Mouse (Mus musculus) forebrain, embryonic 13.5 days (tissue): ENCODE measurements around the gene Zfp189. TPM values are rescaled to one million over a fixed set of nuclear protein-coding genes. Genes with fewer than 3 reads are reported as not detected.
"Not testable (repeated sequence)": the region's sequence is repeated elsewhere in the genome, so short reads cannot be mapped to it uniquely, and the experiment has no call there.

Experiments used
- ATAC-seq: fragments of 200-750 bp; cut with Nextera tagmentation; 2 replicates; pipeline ENCODE4 v1.8.0; 2017
- H3K27ac ChIP-seq: fragments of 300-500 bp; sonication (generic); 2 replicates; pipeline ENCODE4 v1.5.1; 2015; ENCODE audit warnings: inconsistent platforms, mild to moderate bottlenecking, moderate library complexity
- H3K27me3 ChIP-seq: fragments of 300-500 bp; sonication (generic); 2 replicates; pipeline ENCODE4 v1.6.1; 2015; ENCODE audit warnings: mild to moderate bottlenecking, inconsistent platforms
- H3K36me3 ChIP-seq: fragments of 300-500 bp; sonication (generic); 2 replicates; pipeline ENCODE4 v1.6.1; 2015; ENCODE audit warnings: mild to moderate bottlenecking, inconsistent platforms; ENCODE audit not compliant: poor library complexity, severe bottlenecking
- H3K4me1 ChIP-seq: fragments of 300-500 bp; sonication (generic); 2 replicates; pipeline ENCODE4 v1.6.1; 2015; ENCODE audit warnings: inconsistent platforms
- H3K4me2 ChIP-seq: fragments of 300-500 bp; sonication (generic); 2 replicates; pipeline ENCODE4 v1.6.1; 2015; ENCODE audit warnings: inconsistent platforms, mild to moderate bottlenecking, moderate library complexity
- H3K4me3 ChIP-seq: fragments of 300-500 bp; sonication (generic); 2 replicates; pipeline ENCODE4 v1.5.1; 2015; ENCODE audit warnings: mild to moderate bottlenecking, inconsistent platforms
- H3K9ac ChIP-seq: fragments of 300-500 bp; sonication (generic); 2 replicates; pipeline ENCODE4 v1.6.1; 2015; ENCODE audit warnings: mild to moderate bottlenecking, inconsistent platforms
- H3K9me3 ChIP-seq: fragments of 300-500 bp; sonication (generic); replicated peaks from 2 replicates; pipeline ENCODE4 v1.6.1; 2016; ENCODE audit warnings: inconsistent platforms
- WGBS: fragments of 180-500 bp; shearing (Covaris S2); methylation state at CpG from one replicate; pipeline ENCODE4 v1.1.7; 2015; 5-methylcytosine and 5-hydroxymethylcytosine counted together
- polyA plus RNA-seq: library from polyadenylated mRNA; unstranded; fragments of >200 nt; fragmentation: Nextera tagmentation; extraction: Ambion mirVana; gene quantifications from 2 replicates; pipeline ENCODE4 v1.2.1, GENCODE M21; 2015

Gene Zfp189
- polyA plus RNA-seq = 13.3 and 13.8 TPM in 2 replicates

DNA sequence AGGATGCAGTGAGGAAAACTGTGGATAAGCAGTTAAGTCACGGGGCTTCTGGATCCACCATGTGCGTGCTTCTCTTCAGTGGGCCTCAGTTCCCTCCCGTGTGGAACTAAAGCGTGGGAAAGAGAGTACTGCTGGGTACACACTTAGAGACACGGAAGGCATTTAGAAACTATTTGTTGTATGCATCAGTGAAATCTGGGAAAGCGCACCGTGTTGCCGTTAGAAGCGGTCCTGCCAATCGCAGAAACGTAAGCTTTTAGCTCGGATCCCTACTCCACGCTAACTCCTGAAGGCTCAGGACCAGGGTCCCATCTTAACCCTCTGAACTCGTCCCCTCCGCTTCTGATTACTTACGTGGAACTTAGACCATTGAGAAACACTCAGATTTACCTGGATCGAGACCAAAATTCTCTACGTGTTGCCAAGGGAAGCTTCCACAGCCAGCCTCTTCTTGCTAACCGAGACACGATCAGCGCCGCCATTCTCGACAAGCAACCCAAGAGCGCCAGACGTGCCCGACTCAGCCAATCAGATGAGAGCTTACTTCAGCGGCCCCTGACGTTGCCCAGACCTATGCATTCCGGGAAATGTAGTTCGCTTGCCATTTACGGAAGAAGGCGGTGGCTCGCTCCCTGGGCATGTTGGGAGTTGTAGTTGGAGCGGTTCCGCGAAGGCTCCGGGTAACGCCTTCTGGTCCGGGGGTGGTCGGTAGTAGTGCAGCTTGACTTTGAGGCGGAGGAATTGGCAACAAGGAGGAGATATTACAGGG, at the start of gene Zfp189, which contains the start of gene Mrpl50:
Gene Zfp189, plus strand, starts transcription at position 605 of the 769 bp plus-strand sequence.
Gene Mrpl50, minus strand, starts transcription at position 522 of the 769 bp plus-strand sequence.
- Histone ChIP-seq H3K27me3 (no peaks in the 10 kb centered on the region), H3K9me3 (no peaks in the 10 kb centered on the region), H3K36me3 (peaks cover 24% of the 10 kb centered on the region), H3K4me1 (peaks cover 37% of the 10 kb centered on the region), H3K4me3 (peak within 1 kb of the TSS; percentile 74), H3K9ac (peak within 1 kb of the TSS; percentile 76), H3K27ac (peak within 1 kb of the TSS; percentile 6; the same call in 1 of the 2 replicates), H3K4me2 (peak within 1 kb of the TSS; percentile 75)
- under 1% methylated on average over 41 of the region's 41 CpGs for WGBS
- peak; percentile 99 for ATAC-seq

GRCm38 (mm10) chr4:49473435-49474100, 47.4 kb upstream of the Zfp189 start, which contains the start of gene Acnat1:
Gene Acnat1, minus strand, starts transcription at chr4:49473912.
- Histone ChIP-seq H3K27me3 (no peaks in the 10 kb centered on the region), H3K4me3 (no peak within 1 kb of the TSS), H3K27ac (no peak within 1 kb of the TSS), H3K4me1 (0 out of 2 replicates have a peak, but pooled peaks cover 5% of the 10 kb centered on the region), H3K9me3 (no peaks in the 10 kb centered on the region), H3K36me3 (no peaks in the 10 kb centered on the region), H3K9ac (no peak within 1 kb of the TSS), H3K4me2 (no peak within 1 kb of the TSS)
- no peak for ATAC-seq
- WGBS = 34% methylated on average over 3 of the region's 3 CpGs

GRCm38 (mm10) chr4:49474583-49474982, 46.4 kb upstream of the Zfp189 start:
- ATAC-seq = no peak
- Histone ChIP-seq H3K9me3 (no peaks in the 10 kb centered on the region), H3K4me3 (no peak overlapping the region)

DNA sequence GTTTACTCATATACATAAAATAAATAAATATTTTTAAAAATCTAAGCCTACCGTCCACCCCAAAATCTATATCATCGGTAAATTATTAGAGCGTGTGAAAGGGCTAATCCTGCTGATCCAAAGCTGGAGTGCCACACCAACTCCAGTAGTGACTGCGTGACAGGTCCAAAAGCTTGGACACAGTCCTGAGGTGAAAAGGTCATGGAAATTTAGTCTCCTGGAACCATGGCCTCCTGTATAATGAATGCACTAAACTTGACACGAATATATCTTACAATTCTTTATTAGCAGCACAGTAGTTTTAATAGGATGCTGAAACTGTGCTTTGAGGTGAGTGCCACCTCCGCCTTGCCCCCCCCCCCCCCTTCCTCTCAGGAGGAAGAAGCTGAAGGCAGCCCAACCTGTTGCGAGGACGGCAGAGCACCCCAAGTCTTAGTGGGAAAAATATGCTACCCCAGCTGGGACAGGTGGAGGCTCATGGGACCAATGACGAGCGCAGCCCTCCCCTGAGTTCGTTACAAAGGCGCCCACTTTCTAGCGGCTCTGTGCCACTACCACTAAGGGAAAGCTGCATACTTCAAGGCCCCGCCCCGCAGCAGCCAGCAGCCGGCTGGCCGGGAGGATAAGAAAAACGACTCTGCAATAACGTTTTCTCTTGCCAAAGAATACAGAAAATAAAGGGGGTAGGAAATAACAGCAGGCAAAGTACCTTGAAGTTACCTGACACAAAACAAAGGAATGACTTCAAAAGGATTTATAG, 42.7 kb upstream of the Zfp189 start:
- Histone ChIP-seq H3K27ac (no peak overlapping the region), H3K9me3 (no peaks in the 10 kb centered on the region), H3K4me1 (0 out of 2 replicates have a peak, but pooled peaks cover 5% of the 10 kb centered on the region), H3K27me3 (no peaks in the 10 kb centered on the region), H3K9ac (no peak overlapping the region; the same call in 1 of the 2 replicates), H3K36me3 (no peaks in the 10 kb centered on the region), H3K4me2 (peak overlapping the region; percentile 55), H3K4me3 (peak overlapping the region; percentile 24; the same call in 1 of the 2 replicates)
- 19% methylated on average over 19 of the region's 19 CpGs for WGBS
- peak; percentile 81; the same call in 1 of the 2 replicates for ATAC-seq

More at GRCm38 (mm10) chr4:49474583-49474982, 46.4 kb upstream of the Zfp189 start:
- Histone ChIP-seq H3K4me2 (no peak overlapping the region), H3K9ac (no peak overlapping the region), H3K36me3 (no peaks in the 10 kb centered on the region), H3K4me1 (0 out of 2 replicates have a peak, but pooled peaks cover 5% of the 10 kb centered on the region), H3K27ac (no peak overlapping the region), H3K27me3 (no peaks in the 10 kb centered on the region)

DNA sequence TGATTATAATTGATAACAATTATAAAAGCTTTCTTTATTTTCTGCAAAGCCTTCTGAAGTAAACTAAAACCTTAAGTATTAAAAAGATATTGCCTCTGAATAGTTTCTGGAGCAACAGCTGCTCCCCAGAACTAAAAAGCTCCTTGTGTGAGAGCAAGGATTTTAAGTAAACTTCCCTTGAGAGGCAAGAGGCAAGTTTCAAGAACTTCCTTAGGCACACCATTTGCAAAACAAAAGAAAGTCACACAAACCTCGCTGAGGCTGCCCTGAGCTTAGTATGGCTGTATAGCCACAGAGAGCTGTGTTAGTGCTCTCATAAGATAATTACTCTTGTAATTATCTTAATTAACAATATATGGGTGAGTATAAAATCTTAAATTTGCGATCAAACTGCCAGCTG, 41.9 kb upstream of the Zfp189 start:
- H3K27ac ChIP-seq, H3K27me3 ChIP-seq, H3K4me3 ChIP-seq, H3K4me2 ChIP-seq, H3K9me3 ChIP-seq, H3K36me3 ChIP-seq, H3K9ac ChIP-seq, ATAC-seq, H3K4me1 ChIP-seq: not testable (repeated sequence)
- WGBS = 12% methylated on average over 2 of the region's 2 CpGs

GRCm38 (mm10) chr4:49480104-49480760, 40.7 kb upstream of the Zfp189 start:
- no peaks in the 10 kb centered on the region for H3K9me3 ChIP-seq
- no peak overlapping the region for H3K27ac ChIP-seq
- ATAC-seq = no peak
- peak overlapping the region; percentile 7; the same call in 1 of the 2 replicates for H3K4me2 ChIP-seq
- no peaks in the 10 kb centered on the region for H3K36me3 ChIP-seq
- H3K9ac ChIP-seq = no peak overlapping the region
- no peaks in the 10 kb centered on the region for H3K27me3 ChIP-seq
- 25% methylated on average over 21 of the region's 21 CpGs for WGBS
- 0 out of 2 replicates have a peak, but pooled peaks cover 5% of the 10 kb centered on the region for H3K4me1 ChIP-seq
- no peak overlapping the region for H3K4me3 ChIP-seq

- Histone ChIP-seq H3K27me3 (no peaks in the 10 kb centered on the region), H3K36me3 (no peaks in the 10 kb centered on the region), H3K4me2 (no peak overlapping the region), H3K9ac (no peak overlapping the region), H3K27ac (no peak overlapping the region), H3K9me3 (no peaks in the 10 kb centered on the region), H3K4me3 (no peak overlapping the region), H3K4me1 (0 out of 2 replicates have a peak, but pooled peaks cover 5% of the 10 kb centered on the region)
- 68% methylated on average over 3 of the region's 3 CpGs for WGBS
- ATAC-seq = no peak
Observed at GRCm38 (mm10) chr4:49480896-49481295, 40.1 kb upstream of the Zfp189 start.

GRCm38 (mm10) chr4:49485442-49485841, 35.5 kb upstream of the Zfp189 start:
- Histone ChIP-seq H3K9ac (no peak overlapping the region), H3K4me2 (no peak overlapping the region), H3K27ac (no peak overlapping the region), H3K9me3 (no peaks in the 10 kb centered on the region), H3K27me3 (no peaks in the 10 kb centered on the region), H3K36me3 (no peaks in the 10 kb centered on the region), H3K4me1 (no peaks in the 10 kb centered on the region), H3K4me3 (no peak overlapping the region)
- ATAC-seq = no peak

DNA sequence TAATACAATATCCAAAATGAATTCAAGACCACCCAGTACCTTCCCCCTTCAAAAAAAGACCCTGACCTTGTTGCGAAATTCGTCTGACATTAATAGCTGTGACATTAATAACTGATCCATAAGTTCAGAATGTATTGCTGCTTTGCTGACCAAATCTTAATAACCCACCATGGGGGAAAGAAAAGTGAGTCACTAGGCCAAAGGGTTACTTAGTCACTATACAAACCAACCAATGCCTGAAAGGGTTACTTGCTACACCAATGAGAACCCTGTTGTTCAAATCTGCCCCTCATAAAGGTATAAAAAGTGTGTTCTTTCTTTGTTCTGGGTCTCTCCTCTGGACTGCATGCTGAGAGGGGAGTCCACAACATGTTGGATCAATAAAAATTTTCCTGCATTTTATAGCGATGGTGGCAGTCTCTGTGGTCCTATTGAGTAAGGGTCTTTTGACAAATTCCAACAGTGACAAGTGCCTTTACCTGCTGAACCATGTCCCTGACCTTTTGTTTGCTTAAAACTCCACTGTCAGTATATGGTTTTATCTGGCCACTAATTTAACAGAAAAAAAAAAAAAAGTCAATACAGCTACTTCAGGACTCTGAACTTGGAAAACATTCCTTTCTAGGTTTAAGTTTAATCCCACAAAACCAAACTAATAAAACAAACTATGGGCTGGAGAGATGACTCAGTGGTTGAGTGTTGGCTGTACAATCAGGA, 34.9 kb upstream of the Zfp189 start:
- ATAC-seq = not testable (repeated sequence)

GRCm38 (mm10) chr4:49503563-49503962, 17.4 kb upstream of the Zfp189 start:
- H3K27ac ChIP-seq = no peak overlapping the region
- ATAC-seq = no peak
- WGBS = 96% methylated on average over 1 of the region's 1 CpGs
- no peaks in the 10 kb centered on the region for H3K36me3 ChIP-seq
- H3K4me3 ChIP-seq = no peak overlapping the region
- H3K9me3 ChIP-seq = no peaks in the 10 kb centered on the region
- no peaks in the 10 kb centered on the region for H3K4me1 ChIP-seq
- no peaks in the 10 kb centered on the region for H3K27me3 ChIP-seq
- no peak overlapping the region for H3K4me2 ChIP-seq
- no peak overlapping the region for H3K9ac ChIP-seq

More for the DNA sequence above, 34.9 kb upstream of the Zfp189 start:
- H3K27me3 ChIP-seq, H3K4me3 ChIP-seq, H3K9me3 ChIP-seq, H3K27ac ChIP-seq, H3K4me1 ChIP-seq, H3K4me2 ChIP-seq, H3K36me3 ChIP-seq, H3K9ac ChIP-seq: not testable (repeated sequence)
- 81% methylated on average over 3 of the region's 3 CpGs for WGBS

DNA sequence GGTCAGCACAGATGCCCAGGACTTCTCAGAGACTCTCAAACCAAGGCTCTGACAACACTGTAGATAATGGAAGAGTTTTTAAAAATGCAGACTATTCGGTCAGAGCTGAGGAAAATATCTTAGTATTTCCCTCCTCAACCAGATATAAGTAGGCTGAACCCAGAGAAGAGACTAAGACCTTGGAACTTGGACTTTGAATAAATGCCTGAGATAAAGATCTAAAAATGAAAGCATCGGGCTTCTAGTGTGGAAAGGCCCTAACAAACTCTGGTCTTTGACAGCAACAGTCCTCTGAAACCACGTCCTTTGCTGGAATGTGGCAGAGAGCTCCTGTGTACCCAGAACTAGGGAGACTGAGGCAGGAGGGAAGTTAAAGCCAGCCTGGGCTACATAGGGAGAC, 14.6 kb upstream of the Zfp189 start, which contains the start of gene Baat:
Gene Baat, minus strand, starts transcription at position 172 of the 400 bp plus-strand sequence.
- no peak for ATAC-seq
- Histone ChIP-seq H3K4me2 (no peak within 1 kb of the TSS), H3K27me3 (no peaks in the 10 kb centered on the region), H3K27ac (no peak within 1 kb of the TSS), H3K4me1 (no peaks in the 10 kb centered on the region), H3K9ac (no peak within 1 kb of the TSS), H3K9me3 (no peaks in the 10 kb centered on the region), H3K4me3 (no peak within 1 kb of the TSS), H3K36me3 (no peaks in the 10 kb centered on the region)
- 81% methylated on average over 3 of the region's 3 CpGs for WGBS
